Mouse (Mus musculus) kidney, postnatal 0 days (tissue): ENCODE results near the gene E330009J07Rik. TPM values are rescaled to one million over a fixed set of nuclear protein-coding genes. Genes with fewer than 3 reads are reported as not detected.
A peak's percentile ranks its signal among the peaks of the same experiment; 100 is the strongest.

Source experiments
- ATAC-seq: fragments of 200-750 bp; cut with Nextera tagmentation; replicated peaks from 2 replicates; pipeline ENCODE4 v1.8.0; 2017; ENCODE audit warnings: low read depth, moderate number of reproducible peaks, moderate TSS enrichment, moderate library complexity; ENCODE audit not compliant: low FRiP score
- DNase-seq: peaks from one replicate; pipeline ENCODE4 v3.0.0-alpha.2; 2016; ENCODE audit warnings: low spot score
- H3K27ac ChIP-seq: fragments of 300-500 bp; sonication (generic); 2 replicates; pipeline ENCODE4 v1.5.1; 2014; ENCODE audit warnings: mild to moderate bottlenecking
- H3K27me3 ChIP-seq: fragments of 300-500 bp; sonication (generic); 2 replicates; pipeline ENCODE4 v1.6.1; 2014; ENCODE audit warnings: low read length, mixed read lengths; ENCODE audit not compliant: insufficient read depth
- H3K36me3 ChIP-seq: fragments of 300-500 bp; sonication (generic); 2 replicates; pipeline ENCODE4 v1.6.1; 2014; ENCODE audit warnings: low read length, mixed read lengths; ENCODE audit not compliant: insufficient read depth
- H3K4me1 ChIP-seq: fragments of 300-500 bp; sonication (generic); replicated peaks from 2 replicates; pipeline ENCODE4 v1.6.1; 2014; ENCODE audit warnings: antibody characterized with exemption, low read length, mixed read lengths; ENCODE audit not compliant: insufficient read depth
- H3K4me2 ChIP-seq: fragments of 300-500 bp; sonication (generic); 2 replicates; pipeline ENCODE4 v1.6.1; 2014; ENCODE audit warnings: mild to moderate bottlenecking, low read length, moderate library complexity, mixed read lengths
- H3K4me3 ChIP-seq: fragments of 300-500 bp; sonication (generic); replicated peaks from 2 replicates; pipeline ENCODE4 v1.5.1; 2014; ENCODE audit warnings: low read depth, low read length
- H3K9ac ChIP-seq: fragments of 300-500 bp; sonication (generic); 2 replicates; pipeline ENCODE4 v1.6.1; 2014; ENCODE audit warnings: low read depth, low read length
- H3K9me3 ChIP-seq: fragments of 300-500 bp; sonication (generic); replicated peaks from 2 replicates; pipeline ENCODE4 v1.6.1; 2016; ENCODE audit warnings: low read length, inconsistent platforms, mixed read lengths
- CTCF ChIP-seq: IDR thresholded peaks from 2 replicates; pipeline ENCODE4 v1.5.1; 2016; ENCODE audit warnings: antibody characterized with exemption, low read depth, mild to moderate bottlenecking, moderate library complexity
- WGBS: fragments of 180-500 bp; shearing (Covaris S2); extraction: QIAGEN DNeasy Blood & Tissue Kit; methylation state at CpG from one replicate; pipeline ENCODE4 v1.1.7; 2014; 5-methylcytosine and 5-hydroxymethylcytosine counted together
- polyA plus RNA-seq: library from polyadenylated mRNA; unstranded; fragments of >200 nt; fragmentation: Nextera tagmentation; extraction: Ambion mirVana; gene quantifications from 2 replicates; pipeline ENCODE4 v1.2.1, GENCODE M21; 2015

The E330009J07Rik gene
- polyA plus RNA-seq, 1 experiment from 2014 or later = 6.9 TPM

DNA sequence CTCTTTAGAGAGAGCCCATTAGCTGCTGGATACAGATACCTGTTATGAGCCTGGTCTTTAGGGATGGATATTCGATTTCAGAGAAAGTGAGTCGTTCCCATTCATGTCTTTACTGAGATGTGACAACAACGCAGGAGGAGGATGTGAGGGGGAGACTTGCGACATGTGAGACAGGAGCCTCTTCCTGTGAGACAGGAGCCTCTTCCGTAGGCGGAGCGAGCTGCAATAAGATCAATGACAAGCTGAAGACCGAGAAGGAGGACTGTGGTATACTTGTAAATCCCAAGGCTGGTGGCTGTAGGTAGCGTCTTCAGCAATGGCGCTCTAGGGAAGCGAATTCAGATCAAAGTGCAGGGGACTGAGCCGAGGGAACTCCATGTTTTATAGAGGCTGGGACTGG is 3.8 kb upstream of the E330009J07Rik start:
- H3K27me3 ChIP-seq = no peaks in the 10 kb centered on the region
- H3K27ac ChIP-seq = no peak overlapping the region
- H3K4me3 ChIP-seq = no peak overlapping the region
- 0 out of 2 replicates have a peak, but pooled peaks cover 2% of the 10 kb centered on the region for H3K4me1 ChIP-seq
- DNase-seq = no peak
- 18% methylated on average over 12 of the region's 12 CpGs for WGBS
- no peak overlapping the region for H3K9ac ChIP-seq
- no peak overlapping the region; the same call in 1 of the 2 replicates for H3K4me2 ChIP-seq
- ATAC-seq = no peak
- no peaks in the 10 kb centered on the region for H3K9me3 ChIP-seq
- no peak for TF ChIP-seq CTCF
- H3K36me3 ChIP-seq = no peaks in the 10 kb centered on the region

DNA sequence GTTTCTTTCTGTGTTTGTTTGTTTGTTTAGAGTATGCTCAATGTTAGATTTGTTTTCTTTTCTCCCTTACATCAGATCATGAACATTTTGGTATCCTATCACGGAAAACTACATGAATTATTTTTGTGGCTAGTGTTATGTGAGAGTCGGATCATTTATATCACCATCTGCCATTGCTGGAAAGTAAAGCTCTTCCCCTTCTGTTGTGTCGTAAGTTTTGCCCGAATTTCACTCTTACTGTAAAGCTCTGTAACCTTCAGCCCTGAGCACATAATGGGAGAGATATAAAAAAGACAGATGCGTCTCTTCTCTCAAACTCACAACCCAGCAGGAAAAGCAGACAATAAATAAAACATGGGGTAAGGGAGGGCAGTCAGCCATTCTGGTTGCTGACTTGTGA is 3.0 kb upstream of the E330009J07Rik start, which contains the start of gene Wee2:
Gene Wee2 (plus strand): TSS at position 153 of the 400 bp plus-strand sequence.
- Histone ChIP-seq H3K27ac (no peak within 1 kb of the TSS), H3K9ac (no peak within 1 kb of the TSS), H3K9me3 (no peaks in the 10 kb centered on the region), H3K4me1 (0 out of 2 replicates have a peak, but pooled peaks cover 5% of the 10 kb centered on the region), H3K4me3 (no peak within 1 kb of the TSS), H3K36me3 (no peaks in the 10 kb centered on the region), H3K27me3 (no peaks in the 10 kb centered on the region), H3K4me2 (no peak within 1 kb of the TSS; the same call in 1 of the 2 replicates)
- DNase-seq (no peak), ATAC-seq (no peak)
- 57% methylated on average over 5 of the region's 5 CpGs for WGBS
- TF ChIP-seq CTCF = no peak

DNA sequence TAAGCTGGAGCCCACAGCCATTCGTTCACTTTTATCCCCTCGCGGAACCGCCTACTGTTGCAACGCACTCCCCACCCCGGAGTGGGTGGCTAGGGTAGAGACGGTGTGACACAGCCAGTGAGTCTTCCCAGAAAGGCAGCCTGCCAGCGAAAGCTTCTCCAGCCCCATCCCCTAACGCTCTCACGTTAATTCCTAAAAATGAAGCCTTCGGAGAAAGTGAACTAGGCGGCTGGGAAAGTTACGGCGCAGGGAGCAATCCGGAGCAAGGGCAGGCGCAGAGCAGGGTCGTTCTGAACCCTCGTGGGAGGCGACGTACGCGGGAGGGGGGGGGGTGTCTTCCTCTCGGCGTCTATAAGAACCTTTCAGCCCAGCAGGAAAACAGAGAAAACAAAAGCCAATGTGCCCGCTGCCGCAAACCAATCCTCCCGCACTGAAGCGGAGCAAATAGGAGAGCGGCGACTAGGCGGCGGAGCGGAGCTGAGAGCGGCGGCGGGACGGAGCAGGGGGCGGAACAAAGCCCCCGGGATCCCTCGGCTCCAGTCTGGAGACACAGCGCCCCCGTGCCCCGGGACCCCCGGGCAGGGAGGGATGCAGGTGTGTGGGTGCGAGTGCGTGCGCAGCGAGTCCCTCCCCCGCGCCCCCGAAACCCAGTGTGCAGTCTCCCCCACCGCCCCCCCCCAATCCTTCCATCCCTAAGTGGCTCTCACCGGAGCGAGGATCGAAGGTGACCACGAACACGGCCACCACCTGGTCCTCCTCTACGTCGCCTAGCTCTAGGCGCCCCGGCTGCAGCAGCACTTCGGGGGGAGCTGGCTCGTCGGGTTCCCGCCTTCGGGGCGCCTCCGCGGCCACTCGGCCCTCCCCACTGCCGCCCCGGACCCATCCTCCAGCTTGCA is 536 bp downstream of the E330009J07Rik start:
- peak; percentile 22; the same call in 1 of the 2 replicates for TF ChIP-seq CTCF
- H3K27me3 ChIP-seq = no peaks in the 10 kb centered on the region
- 0 out of 2 replicates have a peak, but pooled peaks cover 5% of the 10 kb centered on the region for H3K4me1 ChIP-seq
- no peaks in the 10 kb centered on the region for H3K9me3 ChIP-seq
- H3K27ac ChIP-seq = peak overlapping the region; percentile 72
- peak overlapping the region; percentile 90 for H3K4me3 ChIP-seq
- peak overlapping the region; percentile 93 for H3K4me2 ChIP-seq
- ATAC-seq = peak; percentile 65
- H3K36me3 ChIP-seq = no peaks in the 10 kb centered on the region
- DNase-seq = peak; percentile 71
- under 1% methylated on average over 67 of the region's 72 CpGs for WGBS
- peak overlapping the region; percentile 81 for H3K9ac ChIP-seq

DNA sequence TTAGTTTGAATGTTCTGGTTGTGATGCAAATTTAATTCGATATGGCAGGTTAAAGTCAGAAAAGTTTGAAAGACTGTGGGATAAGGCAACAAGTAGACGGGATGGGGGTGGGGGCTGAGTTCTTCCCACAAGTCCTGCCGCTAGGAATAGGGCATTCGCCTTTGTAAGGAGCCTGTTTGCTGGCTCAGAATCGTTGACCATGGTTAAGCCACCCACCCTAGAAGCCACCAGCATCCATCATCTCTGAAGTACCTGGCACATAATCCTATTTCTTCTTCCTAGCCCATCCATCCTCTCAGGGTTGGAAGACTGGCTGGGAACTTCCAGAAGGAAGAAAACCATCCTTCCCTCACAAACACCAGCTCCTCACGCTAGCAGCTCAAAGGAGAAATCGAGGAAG is 1.2 kb downstream of the E330009J07Rik start:
- no peaks in the 10 kb centered on the region for H3K27me3 ChIP-seq
- H3K9me3 ChIP-seq = no peaks in the 10 kb centered on the region
- no peaks in the 10 kb centered on the region for H3K36me3 ChIP-seq
- peak overlapping the region; percentile 81 for H3K9ac ChIP-seq
- DNase-seq = no peak
- H3K4me1 ChIP-seq = 0 out of 2 replicates have a peak, but pooled peaks cover 5% of the 10 kb centered on the region
- H3K27ac ChIP-seq = no peak overlapping the region
- TF ChIP-seq CTCF = no peak
- H3K4me3 ChIP-seq = peak overlapping the region; percentile 90
- peak overlapping the region; percentile 93 for H3K4me2 ChIP-seq
- 13% methylated on average over 7 of the region's 7 CpGs for WGBS
- no peak for ATAC-seq

DNA sequence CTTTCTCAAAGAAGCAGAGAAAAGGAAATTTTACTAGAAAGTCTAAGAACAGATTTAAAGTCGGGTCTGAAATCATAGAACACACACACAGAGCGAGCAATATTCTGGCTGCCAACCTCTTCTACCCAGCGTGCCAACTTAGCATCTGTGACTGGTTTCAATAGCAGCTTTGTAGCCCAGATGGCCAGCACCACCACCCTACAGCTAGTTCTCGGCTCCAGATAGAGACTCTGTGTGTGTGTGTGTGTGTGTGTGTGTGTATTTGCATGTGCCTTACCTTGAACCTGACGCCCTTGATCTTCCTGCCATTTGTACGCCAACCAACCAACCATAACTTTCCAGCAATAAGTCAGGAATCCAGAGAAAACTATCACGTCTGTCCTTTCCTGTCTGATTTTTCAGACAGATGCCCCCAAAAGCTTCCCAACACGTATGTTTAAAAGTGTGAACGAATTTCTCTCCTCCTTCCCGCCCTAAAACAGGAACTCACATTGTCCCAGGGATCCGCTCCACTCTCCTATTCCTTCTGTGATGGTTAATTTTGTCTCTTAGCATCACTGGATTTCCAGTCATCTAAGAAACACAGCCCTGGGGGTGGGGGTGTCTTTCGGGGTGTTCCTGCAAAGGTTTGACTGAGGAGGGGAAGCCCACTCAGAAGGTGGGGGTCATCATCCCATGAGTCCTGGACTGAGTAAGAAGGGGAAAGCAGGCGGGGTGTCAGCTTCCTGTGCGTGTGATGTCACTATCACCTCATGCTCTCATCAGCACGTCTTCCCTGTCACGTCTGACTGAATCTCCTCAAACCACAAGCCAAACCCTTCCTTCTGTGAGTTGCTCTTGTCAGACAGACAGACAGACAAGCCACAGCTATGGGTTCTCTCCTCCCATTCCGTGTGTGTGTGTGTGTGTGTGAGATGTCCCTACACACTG is 3.3 kb downstream of the E330009J07Rik start:
- 0 out of 2 replicates have a peak, but pooled peaks cover 5% of the 10 kb centered on the region for H3K4me1 ChIP-seq
- no peaks in the 10 kb centered on the region for H3K9me3 ChIP-seq
- H3K27me3 ChIP-seq = no peaks in the 10 kb centered on the region
- ATAC-seq (no peak), DNase-seq (no peak)
- no peak overlapping the region for H3K4me2 ChIP-seq
- no peak overlapping the region for H3K27ac ChIP-seq
- H3K4me3 ChIP-seq = no peak overlapping the region
- no peak for TF ChIP-seq CTCF
- no peaks in the 10 kb centered on the region for H3K36me3 ChIP-seq
- no peak overlapping the region for H3K9ac ChIP-seq
- WGBS = 83% methylated on average over 17 of the region's 17 CpGs

DNA sequence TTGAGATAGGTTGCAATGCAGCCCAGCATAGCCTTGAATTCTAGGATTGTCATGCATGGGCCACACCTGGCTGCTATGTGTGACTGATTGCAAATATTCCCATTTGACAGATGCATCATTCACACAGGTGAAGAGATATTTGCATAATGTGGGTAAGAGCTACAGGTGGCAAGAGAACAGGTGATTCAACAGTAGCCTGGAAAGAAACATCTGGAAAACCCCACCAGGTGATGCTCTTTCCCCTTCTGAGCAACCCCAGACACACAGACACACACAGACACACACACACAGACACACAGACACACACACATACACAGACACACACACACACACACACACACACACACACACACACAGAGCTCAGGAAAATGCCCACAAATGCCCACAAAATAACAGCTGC is 4.1 kb downstream of the E330009J07Rik start:
- Histone ChIP-seq H3K36me3 (no peaks in the 10 kb centered on the region), H3K9me3 (no peaks in the 10 kb centered on the region), H3K27me3 (no peaks in the 10 kb centered on the region), H3K9ac (no peak overlapping the region), H3K27ac (no peak overlapping the region), H3K4me1 (0 out of 2 replicates have a peak, but pooled peaks cover 5% of the 10 kb centered on the region), H3K4me2 (no peak overlapping the region), H3K4me3 (no peak overlapping the region)
- no peak for TF ChIP-seq CTCF
- DNase-seq (no peak), ATAC-seq (no peak)
